Mouse (Mus musculus): Measurements from ENCODE around the gene Nop9. TPM values are rescaled to one million over a fixed set of nuclear protein-coding genes. Genes with fewer than 3 reads are reported as not detected.
A peak's percentile ranks its signal among the peaks of the same experiment; 100 is the strongest.

The Nop9 gene
- total RNA-seq, 2 experiments from 2014 or later = 7.7 to 11.9 TPM

- DNase-seq = no peak
Measured at GRCm38 (mm10) chr14:55769087-55769703, 23.7 kb downstream of the Nop9 start.

- no peak for DNase-seq
Measured at GRCm38 (mm10) chr14:55776711-55777110, 31.2 kb downstream of the Nop9 start.

- no peak for DNase-seq
Measured at GRCm38 (mm10) chr14:55777176-55777575, 31.7 kb downstream of the Nop9 start.

GRCm38 (mm10) chr14:55777806-55778205 is 32.3 kb downstream of the Nop9 start:
- DNase-seq = no peak

- no peak for DNase-seq
Measured at GRCm38 (mm10) chr14:55778686-55779085, 33.2 kb downstream of the Nop9 start.

GRCm38 (mm10) chr14:55779656-55780055 is 34.2 kb downstream of the Nop9 start:
- no peak for DNase-seq

GRCm38 (mm10) chr14:55780736-55781135 is 35.2 kb downstream of the Nop9 start:
- DNase-seq = no peak

- peak; percentile 79 to 82 for DNase-seq
Measured at GRCm38 (mm10) chr14:55781310-55781709, 35.8 kb downstream of the Nop9 start.

- DNase-seq = peak in 1 of 2 experiments; percentile 3
Measured at GRCm38 (mm10) chr14:55782361-55782960, 37.0 kb downstream of the Nop9 start.

- DNase-seq = peak; percentile 79 to 87
Measured at GRCm38 (mm10) chr14:55783171-55783957, 37.9 kb downstream of the Nop9 start.

- peak; percentile 59 to 68 for DNase-seq
Measured at GRCm38 (mm10) chr14:55783958-55784235, 38.4 kb downstream of the Nop9 start, which contains the start of gene Adcy4. TSS of gene Adcy4 (minus strand) at chr14:55784095.

- DNase-seq = peak; percentile 2 to 14
Measured at GRCm38 (mm10) chr14:55785195-55785594, 39.7 kb downstream of the Nop9 start.

GRCm38 (mm10) chr14:55787731-55788130 is 42.2 kb downstream of the Nop9 start:
- DNase-seq = peak in 1 of 2 experiments; percentile 1

- DNase-seq = peak; percentile 73 to 82
Measured at GRCm38 (mm10) chr14:55788256-55789050, 43.0 kb downstream of the Nop9 start, which contains the start of gene Ripk3. TSS of gene Ripk3 (minus strand) at chr14:55788865.

- DNase-seq = no peak
Measured at GRCm38 (mm10) chr14:55793461-55793860, 48.0 kb downstream of the Nop9 start.

GRCm38 (mm10) chr14:55793946-55794345 is 48.5 kb downstream of the Nop9 start:
- peak; percentile 32 to 42 for DNase-seq

- peak; percentile 50 to 74 for DNase-seq
Measured at GRCm38 (mm10) chr14:55795380-55796163, 50.1 kb downstream of the Nop9 start.
